Mouse (Mus musculus): ENCODE results near the gene Stoml1. TPM values are rescaled to one million over a fixed set of nuclear protein-coding genes. Genes with fewer than 3 reads are reported as not detected.

The Stoml1 gene
- polyA plus RNA-seq, 1 experiment from 2014 or later, result 144 TPM

DNA sequence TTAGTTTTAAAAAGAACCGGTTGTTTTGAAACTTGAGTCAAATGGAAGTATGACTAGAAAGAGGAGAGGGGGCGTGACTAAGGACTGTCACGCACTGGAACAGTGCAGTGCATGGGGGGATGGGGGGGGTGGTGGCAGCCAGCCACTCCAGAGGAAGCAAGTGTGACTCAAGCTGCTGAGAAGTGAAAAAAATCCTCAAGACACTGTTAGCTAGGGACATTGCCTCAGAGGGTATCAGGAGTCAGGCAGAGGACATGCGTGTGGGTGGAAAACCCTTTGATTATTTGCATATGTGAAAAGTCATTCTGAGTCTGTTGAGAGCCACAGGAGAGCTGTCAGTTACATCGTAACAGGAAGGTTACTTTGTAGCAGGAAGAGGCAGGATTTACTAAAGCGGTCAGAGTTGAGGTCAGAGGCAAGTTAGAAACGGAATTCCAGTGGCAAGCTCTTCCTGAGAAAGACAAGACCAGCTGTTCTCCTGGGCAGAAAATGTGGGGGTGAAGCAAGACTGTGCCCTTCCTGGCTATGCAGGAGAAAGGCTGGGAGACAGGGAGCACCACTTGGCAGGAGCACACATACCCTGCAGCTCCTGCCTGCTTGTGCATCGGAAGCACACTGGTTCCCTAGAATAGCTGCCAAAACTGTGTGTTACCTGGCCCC is 22.3 kb downstream of the Stoml1 start:
- Histone ChIP-seq H3K4me2 (ENCODE audit: low read length) (no peak overlapping the region), H3K4me3 (ENCODE audit: low read depth, low read length) (no peak overlapping the region), H3K9me3 (replicated peaks; ENCODE audit: control insufficient read depth, low read length, poor library complexity, severe bottlenecking) (no peaks in the 10 kb centered on the region), H3K27me3 (ENCODE audit: control insufficient read depth, insufficient read depth, low read depth, low read length) (no peaks in the 10 kb centered on the region), H3K9ac (ENCODE audit: low read depth, low read length) (no peak overlapping the region), H3K4me1 (ENCODE audit: control insufficient read depth, insufficient read depth, low read length) (peaks cover under 1% of the 10 kb centered on the region; the same call in 1 of the 2 replicates), H3K36me3 (ENCODE audit: control insufficient read depth, insufficient read depth, low read length) (no peaks in the 10 kb centered on the region), H3K27ac (ENCODE audit: low read length) (no peak overlapping the region)
- ATAC-seq, result no peak
- WGBS, result 46% methylated on average over 8 of the region's 8 CpGs

DNA sequence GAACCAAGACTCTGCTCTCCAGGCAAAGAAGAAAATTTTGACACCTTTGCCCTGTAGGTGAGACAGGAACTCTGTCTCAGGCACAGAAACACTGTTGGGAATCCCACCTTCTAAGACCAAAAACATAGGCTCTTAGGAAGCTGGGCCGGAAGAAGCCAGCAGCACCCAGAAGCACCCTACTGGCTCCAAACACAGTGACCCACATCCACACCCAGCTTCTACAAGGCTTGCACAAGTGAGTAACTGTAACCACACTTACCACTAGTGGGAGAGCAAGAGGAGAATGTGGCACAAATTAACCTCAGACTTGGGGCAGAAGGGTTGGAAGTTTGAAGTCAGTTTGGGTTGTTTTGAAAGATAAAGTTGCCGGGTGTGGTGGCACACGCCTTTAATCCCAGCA is 22.8 kb downstream of the Stoml1 start:
- no peaks in the 10 kb centered on the region for H3K36me3 ChIP-seq (ENCODE audit: control insufficient read depth, insufficient read depth, low read length)
- ATAC-seq, result no peak
- no peak overlapping the region for H3K27ac ChIP-seq (ENCODE audit: low read length)

DNA sequence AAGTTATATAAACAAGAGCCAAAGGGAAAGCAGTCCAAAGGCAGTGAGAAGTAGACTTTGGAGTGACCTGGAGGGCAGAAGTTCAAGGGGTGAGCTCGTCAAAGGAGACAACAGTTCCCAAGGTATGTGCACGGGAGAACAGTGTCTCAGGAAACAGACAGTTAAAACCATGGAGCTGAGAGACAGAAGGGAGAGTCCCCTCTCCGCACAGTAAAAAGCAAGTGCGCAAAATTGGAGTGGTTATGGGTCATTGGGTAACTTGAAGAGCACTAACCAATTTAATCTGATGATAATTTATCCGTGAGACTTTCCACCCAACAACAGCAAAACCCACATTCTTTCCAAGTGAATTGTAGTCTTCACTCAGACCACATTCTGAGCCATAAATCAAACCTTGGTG is 23.4 kb downstream of the Stoml1 start:
- 58% methylated on average over 5 of the region's 5 CpGs for WGBS
- no peak overlapping the region for H3K4me2 ChIP-seq (ENCODE audit: low read length)

More for the DNA sequence above, 22.8 kb downstream of the Stoml1 start:
- WGBS, result 92% methylated on average over 3 of the region's 3 CpGs
- no peak overlapping the region for H3K4me3 ChIP-seq (ENCODE audit: low read depth, low read length)
- H3K27me3 ChIP-seq (ENCODE audit: control insufficient read depth, insufficient read depth, low read depth, low read length), result no peaks in the 10 kb centered on the region
- H3K9ac ChIP-seq (ENCODE audit: low read depth, low read length), result no peak overlapping the region
- H3K4me1 ChIP-seq (ENCODE audit: control insufficient read depth, insufficient read depth, low read length), result peaks cover 5% of the 10 kb centered on the region; the same call in 1 of the 2 replicates
- H3K9me3 ChIP-seq (replicated peaks; ENCODE audit: control insufficient read depth, low read length, poor library complexity, severe bottlenecking), result no peaks in the 10 kb centered on the region
- no peak overlapping the region for H3K4me2 ChIP-seq (ENCODE audit: low read length)

DNA sequence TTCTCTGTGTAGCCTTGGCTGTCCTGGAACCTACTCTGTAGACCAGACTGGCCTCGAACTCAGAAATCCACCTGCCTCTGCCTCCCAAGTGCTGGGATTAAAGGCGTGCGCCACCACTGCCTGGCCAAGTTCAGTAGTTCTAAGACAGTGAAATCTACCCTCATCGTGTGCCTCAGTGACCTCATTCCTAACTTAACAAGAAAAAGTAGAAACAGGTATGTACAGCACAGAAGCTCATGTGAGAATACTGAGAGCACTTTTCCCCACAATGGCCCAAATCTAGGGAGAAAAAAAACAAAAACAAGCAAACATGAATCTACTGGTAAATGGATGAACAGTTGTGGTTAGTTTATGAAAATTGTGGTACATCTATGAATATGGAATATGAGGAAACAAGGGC is 25.3 kb downstream of the Stoml1 start:
- H3K4me3 ChIP-seq (ENCODE audit: low read depth, low read length), result no peak overlapping the region
- H3K4me2 ChIP-seq (ENCODE audit: low read length), result no peak overlapping the region
- no peaks in the 10 kb centered on the region for H3K27me3 ChIP-seq (ENCODE audit: control insufficient read depth, insufficient read depth, low read depth, low read length)
- H3K9ac ChIP-seq (ENCODE audit: low read depth, low read length), result no peak overlapping the region
- no peaks in the 10 kb centered on the region for H3K36me3 ChIP-seq (ENCODE audit: control insufficient read depth, insufficient read depth, low read length)
- ATAC-seq, result no peak
- no peaks in the 10 kb centered on the region for H3K9me3 ChIP-seq (replicated peaks; ENCODE audit: control insufficient read depth, low read length, poor library complexity, severe bottlenecking)
- no peak overlapping the region for H3K27ac ChIP-seq (ENCODE audit: low read length)
- peaks cover 5% of the 10 kb centered on the region; the same call in 1 of the 2 replicates for H3K4me1 ChIP-seq (ENCODE audit: control insufficient read depth, insufficient read depth, low read length)
- WGBS, result 89% methylated on average over 4 of the region's 4 CpGs

More for the DNA sequence above, 23.4 kb downstream of the Stoml1 start:
- no peaks in the 10 kb centered on the region for H3K27me3 ChIP-seq (ENCODE audit: control insufficient read depth, insufficient read depth, low read depth, low read length)
- H3K27ac ChIP-seq (ENCODE audit: low read length), result no peak overlapping the region
- no peaks in the 10 kb centered on the region for H3K36me3 ChIP-seq (ENCODE audit: control insufficient read depth, insufficient read depth, low read length)
- no peaks in the 10 kb centered on the region for H3K9me3 ChIP-seq (replicated peaks; ENCODE audit: control insufficient read depth, low read length, poor library complexity, severe bottlenecking)
- H3K4me3 ChIP-seq (ENCODE audit: low read depth, low read length), result no peak overlapping the region
- H3K9ac ChIP-seq (ENCODE audit: low read depth, low read length), result no peak overlapping the region
- H3K4me1 ChIP-seq (ENCODE audit: control insufficient read depth, insufficient read depth, low read length), result peaks cover 5% of the 10 kb centered on the region; the same call in 1 of the 2 replicates
- no peak for ATAC-seq

DNA sequence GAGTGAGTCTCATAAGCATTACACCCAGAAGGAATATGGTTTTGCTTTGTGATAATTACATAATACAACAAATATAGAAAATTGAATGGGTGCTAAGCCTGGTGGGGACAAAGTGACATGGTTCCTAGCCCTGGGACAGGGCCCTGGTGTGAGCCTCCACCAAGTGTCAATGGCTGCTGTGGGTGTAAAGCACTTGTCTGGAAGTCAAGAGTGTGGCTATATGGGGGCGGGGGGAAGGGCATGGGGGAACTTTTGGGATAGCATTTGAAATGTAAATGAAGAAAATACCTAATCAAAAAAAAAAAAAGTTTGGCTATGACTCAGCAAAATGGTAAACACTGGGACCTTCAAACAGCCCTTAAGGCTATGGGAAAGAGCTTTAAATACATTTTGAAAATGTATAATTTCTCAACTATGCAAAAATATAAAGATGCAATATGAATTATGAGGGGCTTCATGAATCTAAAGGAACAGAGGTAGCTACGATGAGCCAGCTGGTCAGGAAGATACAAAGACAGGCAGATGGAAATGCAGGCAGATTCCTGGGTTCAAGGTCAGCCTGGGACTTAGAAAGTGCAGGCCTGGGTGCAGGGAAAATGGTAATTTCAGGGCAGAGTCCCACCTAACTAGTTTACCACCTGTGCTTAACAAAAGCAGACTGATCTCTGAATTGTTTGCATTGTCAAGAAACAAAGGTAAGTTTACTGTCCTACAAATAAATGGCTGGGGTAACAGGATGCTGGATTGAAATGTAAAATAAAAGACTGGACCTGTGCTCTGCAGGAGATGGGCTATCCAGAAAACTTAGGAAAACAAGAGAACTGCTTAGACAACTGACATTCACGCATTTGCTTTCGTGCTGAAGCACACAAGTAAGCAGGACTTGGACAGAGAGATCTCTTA is 26.1 kb downstream of the Stoml1 start:
- ATAC-seq, result no peak
- peaks cover 5% of the 10 kb centered on the region; the same call in 1 of the 2 replicates for H3K4me1 ChIP-seq (ENCODE audit: control insufficient read depth, insufficient read depth, low read length)
- H3K36me3 ChIP-seq (ENCODE audit: control insufficient read depth, insufficient read depth, low read length), result no peaks in the 10 kb centered on the region
- H3K9ac ChIP-seq (ENCODE audit: low read depth, low read length), result no peak overlapping the region
- H3K4me2 ChIP-seq (ENCODE audit: low read length), result no peak overlapping the region
- no peaks in the 10 kb centered on the region for H3K27me3 ChIP-seq (ENCODE audit: control insufficient read depth, insufficient read depth, low read depth, low read length)
- H3K27ac ChIP-seq (ENCODE audit: low read length), result no peak overlapping the region
- WGBS, result 49% methylated on average over 4 of the region's 4 CpGs
- H3K9me3 ChIP-seq (replicated peaks; ENCODE audit: control insufficient read depth, low read length, poor library complexity, severe bottlenecking), result no peaks in the 10 kb centered on the region
- H3K4me3 ChIP-seq (ENCODE audit: low read depth, low read length), result no peak overlapping the region

DNA sequence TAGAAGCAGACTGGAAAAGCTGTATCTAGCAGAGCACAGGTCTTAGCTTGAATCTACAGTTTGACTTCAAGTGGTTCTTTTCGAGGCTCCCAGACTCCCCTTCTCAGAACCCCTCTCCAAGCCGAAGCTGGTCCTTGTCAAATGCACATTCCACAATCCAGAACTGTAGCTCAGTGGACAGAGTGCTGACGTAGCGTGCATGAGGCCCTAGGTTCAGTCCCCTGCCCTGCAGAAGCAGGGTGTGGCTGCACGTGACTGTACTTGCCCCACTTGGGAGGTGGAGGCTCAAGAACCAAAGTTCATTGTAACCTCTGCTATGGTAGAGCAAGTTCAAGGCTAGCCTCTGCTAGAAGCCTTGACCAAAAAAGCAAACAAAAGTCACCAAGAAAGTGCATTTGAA is 26.8 kb downstream of the Stoml1 start:
- no peak for ATAC-seq
- no peaks in the 10 kb centered on the region for H3K36me3 ChIP-seq (ENCODE audit: control insufficient read depth, insufficient read depth, low read length)
- no peak overlapping the region for H3K9ac ChIP-seq (ENCODE audit: low read depth, low read length)
- H3K4me1 ChIP-seq (ENCODE audit: control insufficient read depth, insufficient read depth, low read length), result peaks cover 5% of the 10 kb centered on the region; the same call in 1 of the 2 replicates
- no peak overlapping the region for H3K4me3 ChIP-seq (ENCODE audit: low read depth, low read length)
- no peak overlapping the region for H3K4me2 ChIP-seq (ENCODE audit: low read length)
- no peaks in the 10 kb centered on the region for H3K9me3 ChIP-seq (replicated peaks; ENCODE audit: control insufficient read depth, low read length, poor library complexity, severe bottlenecking)
- no peaks in the 10 kb centered on the region for H3K27me3 ChIP-seq (ENCODE audit: control insufficient read depth, insufficient read depth, low read depth, low read length)
- H3K27ac ChIP-seq (ENCODE audit: low read length), result no peak overlapping the region
- WGBS, result 77% methylated on average over 5 of the region's 5 CpGs

DNA sequence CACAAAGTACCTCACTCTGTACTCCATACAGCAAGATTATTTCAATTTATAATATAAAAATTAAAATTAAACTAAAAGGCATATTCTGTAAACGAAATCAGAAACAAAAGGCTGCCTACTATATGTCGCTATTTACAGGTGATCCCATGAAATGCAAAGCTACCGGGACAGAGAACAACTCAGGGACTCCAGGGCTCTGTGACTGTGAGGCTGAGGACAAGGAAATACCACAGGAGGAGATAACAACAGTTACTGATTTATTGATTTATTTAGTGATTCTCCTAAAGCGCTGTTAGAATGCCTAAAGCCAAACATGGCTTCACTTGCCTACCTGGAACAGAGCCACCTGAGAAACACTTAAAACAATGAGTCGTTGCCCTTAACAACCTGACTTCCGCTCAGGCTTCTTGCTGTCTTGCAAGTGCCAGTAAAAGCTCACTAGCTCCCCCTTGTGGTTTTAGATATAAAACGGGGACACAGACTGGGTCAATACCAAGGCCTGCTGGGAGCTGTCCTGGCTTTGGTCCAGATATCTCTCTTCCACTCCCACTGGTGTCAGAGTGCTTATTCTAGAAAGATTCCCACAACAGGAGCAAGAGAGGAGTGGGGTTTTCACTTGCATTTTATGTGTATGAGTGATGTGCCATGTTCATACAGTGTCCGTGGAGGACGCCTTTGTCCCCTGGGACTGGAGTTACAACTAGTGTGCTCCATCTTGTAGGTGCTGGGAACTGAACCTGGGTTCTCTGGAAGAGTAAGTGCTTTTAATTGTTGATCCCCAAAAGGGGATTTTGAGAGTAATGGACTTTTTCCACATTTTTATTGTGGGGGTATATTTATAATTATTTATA is 27.5 kb downstream of the Stoml1 start:
- Histone ChIP-seq H3K4me2 (ENCODE audit: low read length) (0 out of 2 replicates have a peak overlapping the region, but pooled peaks have one; percentile 22), H3K36me3 (ENCODE audit: control insufficient read depth, insufficient read depth, low read length) (no peaks in the 10 kb centered on the region), H3K9ac (ENCODE audit: low read depth, low read length) (no peak overlapping the region), H3K4me1 (ENCODE audit: control insufficient read depth, insufficient read depth, low read length) (peaks cover 5% of the 10 kb centered on the region; the same call in 1 of the 2 replicates), H3K4me3 (ENCODE audit: low read depth, low read length) (no peak overlapping the region), H3K9me3 (replicated peaks; ENCODE audit: control insufficient read depth, low read length, poor library complexity, severe bottlenecking) (no peaks in the 10 kb centered on the region), H3K27me3 (ENCODE audit: control insufficient read depth, insufficient read depth, low read depth, low read length) (no peaks in the 10 kb centered on the region), H3K27ac (ENCODE audit: low read length) (no peak overlapping the region)
- 33% methylated on average over 9 of the region's 9 CpGs for WGBS
- ATAC-seq, result peak; percentile 71; the same call in 1 of the 2 replicates

DNA sequence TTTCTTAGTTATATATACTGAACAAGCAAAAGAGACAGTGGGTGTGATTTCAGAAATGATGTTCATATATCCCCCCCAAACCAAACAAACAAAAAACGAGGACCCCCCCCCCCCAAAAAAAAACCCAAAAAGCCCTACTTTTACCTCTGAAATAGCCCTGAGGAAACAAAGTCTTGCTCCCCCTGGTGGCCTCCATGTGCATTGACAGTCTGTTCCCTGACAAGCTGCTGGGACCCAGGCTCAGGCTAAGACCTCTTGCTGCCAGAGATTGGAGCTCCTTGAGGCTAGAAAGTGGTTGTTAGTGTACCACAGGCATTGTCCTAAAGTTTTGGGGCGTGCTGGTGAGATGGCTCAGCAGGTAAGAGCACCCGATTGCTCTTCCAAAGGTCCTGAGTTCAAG is 28.6 kb downstream of the Stoml1 start:
- 53% methylated on average over 3 of the region's 3 CpGs for WGBS
- H3K27ac ChIP-seq (ENCODE audit: low read length), result no peak overlapping the region
- H3K36me3 ChIP-seq (ENCODE audit: control insufficient read depth, insufficient read depth, low read length), result no peaks in the 10 kb centered on the region
- H3K4me2 ChIP-seq (ENCODE audit: low read length), result no peak overlapping the region
- no peak overlapping the region for H3K9ac ChIP-seq (ENCODE audit: low read depth, low read length)
- ATAC-seq, result no peak
- no peaks in the 10 kb centered on the region for H3K9me3 ChIP-seq (replicated peaks; ENCODE audit: control insufficient read depth, low read length, poor library complexity, severe bottlenecking)
- peaks cover 5% of the 10 kb centered on the region; the same call in 1 of the 2 replicates for H3K4me1 ChIP-seq (ENCODE audit: control insufficient read depth, insufficient read depth, low read length)
- no peaks in the 10 kb centered on the region for H3K27me3 ChIP-seq (ENCODE audit: control insufficient read depth, insufficient read depth, low read depth, low read length)
- H3K4me3 ChIP-seq (ENCODE audit: low read depth, low read length), result no peak overlapping the region
